Mouse (Mus musculus) forebrain, embryonic 14.5 days (tissue): ENCODE data around the gene Hdgfl2. TPM values are rescaled to one million over a fixed set of nuclear protein-coding genes. Genes with fewer than 3 reads are reported as not detected.
"Not testable (repeated sequence)": the region's sequence is repeated elsewhere in the genome, so short reads cannot be mapped to it uniquely, and the experiment has no call there.

Experiments
- ATAC-seq: fragments of 200-750 bp; cut with Nextera tagmentation; 2 replicates; pipeline ENCODE4 v1.8.0; 2017; ENCODE audit warnings: mild to moderate bottlenecking, moderate library complexity
- DNase-seq: peaks from one replicate; pipeline ENCODE4 v3.0.0-alpha.2; 2015; ENCODE audit warnings: low spot score
- H3K27ac ChIP-seq: fragments of 300-500 bp; sonication (generic); 2 replicates; pipeline ENCODE4 v1.5.1; 2014; ENCODE audit warnings: low read depth, mild to moderate bottlenecking, control low read depth, low read length, moderate library complexity
- H3K27me3 ChIP-seq: fragments of 300-500 bp; sonication (generic); replicated peaks from 2 replicates; pipeline ENCODE4 v1.6.1; 2014; ENCODE audit warnings: low read length, control low read depth, mixed read lengths; ENCODE audit not compliant: control insufficient read depth, insufficient read depth
- H3K36me3 ChIP-seq: fragments of 300-500 bp; sonication (generic); 2 replicates; pipeline ENCODE4 v1.6.1; 2014; ENCODE audit warnings: low read length, control low read depth; ENCODE audit not compliant: control insufficient read depth, insufficient read depth
- H3K4me1 ChIP-seq: fragments of 300-500 bp; sonication (generic); 2 replicates; pipeline ENCODE4 v1.6.1; 2014; ENCODE audit warnings: antibody characterized with exemption, low read length, control low read depth; ENCODE audit not compliant: control insufficient read depth, insufficient read depth
- H3K4me2 ChIP-seq: fragments of 300-500 bp; sonication (generic); 2 replicates; pipeline ENCODE4 v1.6.1; 2014; ENCODE audit warnings: mild to moderate bottlenecking, control low read depth, low read length
- H3K4me3 ChIP-seq: fragments of 300-500 bp; sonication (generic); 2 replicates; pipeline ENCODE4 v1.5.1; 2014; ENCODE audit warnings: low read depth, low read length, control low read depth
- H3K9ac ChIP-seq: fragments of 300-500 bp; sonication (generic); 2 replicates; pipeline ENCODE4 v1.6.1; 2014; ENCODE audit warnings: mild to moderate bottlenecking, low read length, control low read depth, moderate library complexity
- H3K9me3 ChIP-seq: fragments of 300-500 bp; sonication (generic); replicated peaks from 2 replicates; pipeline ENCODE4 v1.6.1; 2016; ENCODE audit warnings: low read length, control low read depth, mixed read lengths; ENCODE audit not compliant: control insufficient read depth
- WGBS: fragments of 180-500 bp; shearing (Covaris S2); extraction: QIAGEN DNeasy Blood & Tissue Kit; methylation state at CpG from one replicate; pipeline ENCODE4 v1.1.7; 2014; 5-methylcytosine and 5-hydroxymethylcytosine counted together
- polyA plus RNA-seq: library from polyadenylated mRNA; unstranded; fragments of >200 nt; fragmentation: Nextera tagmentation; extraction: Ambion mirVana; gene quantifications from 2 replicates; pipeline ENCODE4 v1.2.1, GENCODE M21; 2014

Hdgfl2 gene
- polyA plus RNA-seq, 1 experiment from 2014 or later = 81.5 TPM

GRCm38 (mm10) chr17:56054938-56055337, 24.5 kb upstream of the Hdgfl2 start:
- no peaks in the 10 kb centered on the region for H3K9me3 ChIP-seq
- peaks cover 52% of the 10 kb centered on the region for H3K36me3 ChIP-seq
- H3K4me1 ChIP-seq = no peaks in the 10 kb centered on the region
- no peak for DNase-seq
- H3K27me3 ChIP-seq = no peaks in the 10 kb centered on the region
- H3K4me2 ChIP-seq = no peak overlapping the region
- ATAC-seq = no peak
- no peak overlapping the region for H3K4me3 ChIP-seq
- no peak overlapping the region for H3K27ac ChIP-seq
- no peak overlapping the region for H3K9ac ChIP-seq

- no peaks in the 10 kb centered on the region for H3K9me3 ChIP-seq
- no peak overlapping the region for H3K27ac ChIP-seq
- ATAC-seq = no peak
- DNase-seq = no peak
- no peak overlapping the region for H3K4me3 ChIP-seq
- H3K9ac ChIP-seq = no peak overlapping the region
- peaks cover 55% of the 10 kb centered on the region for H3K36me3 ChIP-seq
- no peaks in the 10 kb centered on the region for H3K27me3 ChIP-seq
- H3K4me2 ChIP-seq = no peak overlapping the region
- 67% methylated on average over 4 of the region's 4 CpGs for WGBS
- no peaks in the 10 kb centered on the region for H3K4me1 ChIP-seq
Measured at GRCm38 (mm10) chr17:56055945-56056678, 23.3 kb upstream of the Hdgfl2 start.

GRCm38 (mm10) chr17:56057381-56058120, 21.9 kb upstream of the Hdgfl2 start:
- 86% methylated on average over 11 of the region's 11 CpGs for WGBS
- H3K4me2 ChIP-seq = no peak overlapping the region
- H3K9me3 ChIP-seq = no peaks in the 10 kb centered on the region
- no peak overlapping the region for H3K4me3 ChIP-seq
- no peak for DNase-seq
- no peaks in the 10 kb centered on the region for H3K27me3 ChIP-seq
- ATAC-seq = no peak
- H3K9ac ChIP-seq = no peak overlapping the region
- H3K4me1 ChIP-seq = no peaks in the 10 kb centered on the region
- peaks cover 59% of the 10 kb centered on the region for H3K36me3 ChIP-seq
- H3K27ac ChIP-seq = no peak overlapping the region

DNA sequence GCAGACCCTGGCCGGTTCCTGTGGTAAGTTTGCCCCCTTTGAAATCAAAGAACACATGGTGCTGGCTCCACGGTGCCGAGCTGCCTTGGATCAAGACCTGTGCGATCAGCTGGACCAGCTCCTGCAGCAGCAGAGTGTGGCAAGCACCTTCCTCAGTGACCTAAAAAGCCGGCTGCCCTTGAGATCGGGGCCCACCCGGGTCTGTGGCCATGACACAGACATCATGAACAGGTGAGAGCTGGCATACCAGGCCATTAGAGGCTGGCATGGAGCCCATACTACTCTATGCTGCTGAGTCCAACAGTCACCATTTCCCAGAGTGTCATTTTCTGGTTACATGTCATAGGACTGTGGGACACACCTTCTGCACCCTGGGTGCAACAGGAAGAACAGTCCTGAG, 17.4 kb upstream of the Hdgfl2 start:
- ATAC-seq = no peak
- Histone ChIP-seq H3K27me3 (no peaks in the 10 kb centered on the region), H3K4me2 (no peak overlapping the region), H3K4me1 (no peaks in the 10 kb centered on the region), H3K36me3 (peaks cover 91% of the 10 kb centered on the region), H3K27ac (no peak overlapping the region), H3K9me3 (no peaks in the 10 kb centered on the region), H3K9ac (no peak overlapping the region), H3K4me3 (no peak overlapping the region)
- no peak for DNase-seq
- 92% methylated on average over 7 of the region's 7 CpGs for WGBS

- H3K27me3 ChIP-seq, H3K4me2 ChIP-seq, H3K9ac ChIP-seq, ATAC-seq, H3K9me3 ChIP-seq, H3K4me1 ChIP-seq, H3K4me3 ChIP-seq, H3K27ac ChIP-seq, DNase-seq: not testable (repeated sequence)
- H3K36me3 ChIP-seq = peaks cover 95% of the 10 kb centered on the region
- WGBS = 84% methylated on average over 6 of the region's 6 CpGs
Measured at GRCm38 (mm10) chr17:56065715-56066114, 13.7 kb upstream of the Hdgfl2 start.

GRCm38 (mm10) chr17:56066451-56066850, 13.0 kb upstream of the Hdgfl2 start:
- DNase-seq = no peak
- Histone ChIP-seq H3K27ac (no peak overlapping the region), H3K4me2 (no peak overlapping the region), H3K9ac (no peak overlapping the region), H3K27me3 (no peaks in the 10 kb centered on the region), H3K9me3 (no peaks in the 10 kb centered on the region), H3K4me3 (no peak overlapping the region), H3K4me1 (no peaks in the 10 kb centered on the region), H3K36me3 (peaks cover 96% of the 10 kb centered on the region)
- no peak for ATAC-seq

- H3K9me3 ChIP-seq = no peaks in the 10 kb centered on the region
- no peak overlapping the region for H3K4me3 ChIP-seq
- H3K27ac ChIP-seq = no peak overlapping the region
- DNase-seq = no peak
- WGBS = 94% methylated on average over 14 of the region's 14 CpGs
- no peak for ATAC-seq
- no peak overlapping the region for H3K4me2 ChIP-seq
- no peak overlapping the region for H3K9ac ChIP-seq
- peaks cover 4% of the 10 kb centered on the region for H3K4me1 ChIP-seq
- H3K27me3 ChIP-seq = no peaks in the 10 kb centered on the region
- peaks cover 90% of the 10 kb centered on the region for H3K36me3 ChIP-seq
Measured at GRCm38 (mm10) chr17:56069066-56069465, 10.4 kb upstream of the Hdgfl2 start.

- no peak for ATAC-seq
- H3K4me3 ChIP-seq = no peak overlapping the region
- H3K27ac ChIP-seq = no peak overlapping the region
- H3K4me2 ChIP-seq = no peak overlapping the region
- H3K36me3 ChIP-seq = peaks cover 72% of the 10 kb centered on the region
- H3K27me3 ChIP-seq = no peaks in the 10 kb centered on the region
- H3K4me1 ChIP-seq = peaks cover 11% of the 10 kb centered on the region
- no peak overlapping the region for H3K9ac ChIP-seq
- H3K9me3 ChIP-seq = no peaks in the 10 kb centered on the region
- no peak for DNase-seq
Measured at GRCm38 (mm10) chr17:56071126-56071525, 8.3 kb upstream of the Hdgfl2 start.

- Histone ChIP-seq H3K9me3 (no peaks in the 10 kb centered on the region), H3K4me3 (no peak overlapping the region), H3K27me3 (no peaks in the 10 kb centered on the region), H3K36me3 (peaks cover 61% of the 10 kb centered on the region), H3K4me2 (no peak overlapping the region), H3K9ac (no peak overlapping the region), H3K27ac (no peak overlapping the region), H3K4me1 (peaks cover 11% of the 10 kb centered on the region)
- 94% methylated on average over 5 of the region's 5 CpGs for WGBS
- no peak for DNase-seq
- no peak for ATAC-seq
Measured at GRCm38 (mm10) chr17:56072243-56072642, 7.2 kb upstream of the Hdgfl2 start.
